Mouse (Mus musculus) lung, embryonic 14.5 days (tissue): ENCODE results near the gene Gm10639. TPM values are rescaled to one million over a fixed set of nuclear protein-coding genes. Genes with fewer than 3 reads are reported as not detected.

ENCODE experiments used
- ATAC-seq: fragments of 200-750 bp; cut with Nextera tagmentation; 2 replicates; pipeline ENCODE4 v1.8.0; 2017; ENCODE audit warnings: mild to moderate bottlenecking, moderate TSS enrichment, moderate library complexity; ENCODE audit not compliant: insufficient read depth
- DNase-seq: peaks from one replicate; pipeline ENCODE4 v3.0.0-alpha.2; 2015
- H3K27ac ChIP-seq: fragments of 300-500 bp; sonication (generic); 2 replicates; pipeline ENCODE4 v1.5.1; 2014; ENCODE audit warnings: low read depth, mild to moderate bottlenecking, moderate library complexity
- H3K27me3 ChIP-seq: fragments of 300-500 bp; sonication (generic); 2 replicates; pipeline ENCODE4 v1.6.1; 2014; ENCODE audit warnings: low read length, control low read depth; ENCODE audit not compliant: insufficient read depth
- H3K36me3 ChIP-seq: fragments of 300-500 bp; sonication (generic); 2 replicates; pipeline ENCODE4 v1.6.1; 2014; ENCODE audit warnings: control low read depth; ENCODE audit not compliant: insufficient read depth
- H3K4me1 ChIP-seq: fragments of 300-500 bp; sonication (generic); 2 replicates; pipeline ENCODE4 v1.6.1; 2014; ENCODE audit warnings: antibody characterized with exemption, control low read depth; ENCODE audit not compliant: insufficient read depth
- H3K4me2 ChIP-seq: fragments of 300-500 bp; sonication (generic); 2 replicates; pipeline ENCODE4 v1.6.1; 2014; ENCODE audit warnings: mild to moderate bottlenecking
- H3K4me3 ChIP-seq: fragments of 300-500 bp; sonication (generic); 2 replicates; pipeline ENCODE4 v1.5.1; 2014; ENCODE audit warnings: low read depth, low read length
- H3K9ac ChIP-seq: fragments of 300-500 bp; sonication (generic); 2 replicates; pipeline ENCODE4 v1.6.1; 2014
- H3K9me3 ChIP-seq: fragments of 300-500 bp; sonication (generic); 2 replicates; pipeline ENCODE4 v1.6.1; 2016; ENCODE audit warnings: low read depth, low read length, control low read depth
- CTCF ChIP-seq: IDR thresholded peaks from 2 replicates; pipeline ENCODE4 v1.5.1; 2016; ENCODE audit warnings: antibody characterized with exemption, low read depth
- WGBS: fragments of 180-500 bp; shearing (Covaris S2); extraction: QIAGEN DNeasy Blood & Tissue Kit; methylation state at CpG from one replicate; pipeline ENCODE4 v1.1.7; 2014; 5-methylcytosine and 5-hydroxymethylcytosine counted together
- polyA plus RNA-seq: library from polyadenylated mRNA; unstranded; fragments of >200 nt; fragmentation: Nextera tagmentation; extraction: Ambion mirVana; gene quantifications from 2 replicates; pipeline ENCODE4 v1.2.1, GENCODE M21; 2014

The Gm10639 gene
- polyA plus RNA-seq, 1 experiment from 2014 or later = not detected

DNA sequence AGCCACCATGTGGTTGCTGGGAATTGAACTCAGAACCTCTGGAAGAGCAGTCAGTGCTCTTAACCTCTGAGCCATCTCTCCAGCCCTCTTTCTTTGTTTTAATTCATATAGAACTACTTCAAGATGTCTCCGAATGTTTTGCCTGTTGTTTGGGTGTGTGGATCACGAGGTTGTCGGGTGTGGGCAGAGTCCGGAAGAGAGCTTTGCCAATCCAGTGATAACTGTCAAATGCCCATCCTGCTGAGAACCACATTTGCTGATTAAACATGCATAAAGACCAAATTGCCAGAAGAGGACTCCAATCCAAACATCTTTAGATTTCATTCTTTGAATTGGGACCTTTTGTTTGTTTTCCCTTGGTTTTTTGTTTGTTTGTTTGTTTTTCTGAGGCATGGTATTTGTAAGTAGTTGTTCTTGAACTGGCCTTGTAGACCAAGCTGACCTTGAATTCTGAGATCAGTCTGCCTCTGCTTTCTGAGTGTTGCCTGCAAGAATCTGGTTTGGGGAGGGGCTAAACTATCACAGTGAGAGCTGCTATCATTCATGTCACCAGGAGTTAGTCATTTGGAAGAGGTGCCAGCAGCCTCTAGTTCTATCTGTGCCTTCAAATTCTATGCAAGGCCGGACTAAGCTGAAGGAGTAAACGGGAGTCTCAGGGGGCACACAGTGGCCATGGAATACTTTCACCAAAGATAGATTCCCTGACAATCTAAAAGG lies 61.9 kb downstream of the Gm10639 start:
- 68% methylated on average over 6 of the region's 6 CpGs for WGBS
- Histone ChIP-seq H3K9ac (no peak overlapping the region), H3K36me3 (no peaks in the 10 kb centered on the region), H3K27me3 (no peaks in the 10 kb centered on the region), H3K4me3 (no peak overlapping the region), H3K4me2 (no peak overlapping the region), H3K27ac (no peak overlapping the region), H3K4me1 (no peaks in the 10 kb centered on the region), H3K9me3 (no peaks in the 10 kb centered on the region)
- ATAC-seq = no peak
- no peak for TF ChIP-seq CTCF
- no peak for DNase-seq

Other genes starting within 250 kb of the Gm10639 start
- 0.38 and 0.47 TPM in 2 replicates for gene Gcm1, start 238.0 kb upstream of the Gm10639 start, polyA plus RNA-seq
- 40.5 and 41.8 TPM in 2 replicates for gene Fbxo9, start 180.9 kb upstream of the Gm10639 start, polyA plus RNA-seq
- 22.9 and 23.2 TPM in 2 replicates for gene Ick, start 180.7 kb upstream of the Gm10639 start, polyA plus RNA-seq
- 48.4 and 58.0 TPM in 2 replicates for gene Gsta4, start 107.1 kb upstream of the Gm10639 start, polyA plus RNA-seq
- not detected in 2 replicates for gene Gsta1, start 59.3 kb upstream of the Gm10639 start, polyA plus RNA-seq
- gene Gm3776, start 32.8 kb upstream of the Gm10639 start, polyA plus RNA-seq = not detected in 2 replicates
- gene Omt2a, start 24.9 kb downstream of the Gm10639 start, polyA plus RNA-seq = not detected in 2 replicates
- gene Omt2b, start 37.7 kb downstream of the Gm10639 start, polyA plus RNA-seq = not detected in 2 replicates
- 0.21 TPM in 1 of 2 replicates, not detected in the other for gene Gsta2, start 65.9 kb downstream of the Gm10639 start, polyA plus RNA-seq
- gene Dppa5a, start 78.3 kb downstream of the Gm10639 start, polyA plus RNA-seq = not detected in 2 replicates
- 1.7 and 2.9 TPM in 2 replicates for gene Ooep, start 88.8 kb downstream of the Gm10639 start, polyA plus RNA-seq
- 0.14 and 0.18 TPM in 2 replicates for gene Ddx43, start 105.9 kb downstream of the Gm10639 start, polyA plus RNA-seq
- gene Cgas, start 153.3 kb downstream of the Gm10639 start, polyA plus RNA-seq = 3.1 and 3.4 TPM in 2 replicates
- gene Mto1, start 158.3 kb downstream of the Gm10639 start, polyA plus RNA-seq = 25.0 and 26.8 TPM in 2 replicates
- 0.38 and 1.0 TPM in 2 replicates for gene Gm17324, start 158.9 kb downstream of the Gm10639 start, polyA plus RNA-seq
- 5,431 and 5,487 TPM in 2 replicates for gene Eef1a1, start 199.2 kb downstream of the Gm10639 start, polyA plus RNA-seq